Mouse (Mus musculus) myocyte (in vitro differentiated cells): ENCODE data around the gene Lrrc1.

Source experiments
- MYOG ChIP-seq, 3 experiments: IDR thresholded peaks; one replicate each; pipeline ENCODE4 v1.6.1; 2011; ENCODE audit warnings: control low read depth in 2 of 3, low read depth in 2 of 3, mild to moderate bottlenecking in 2 of 3; ENCODE audit not compliant: insufficient read length in 2 of 3, control insufficient read depth in 1 of 3, insufficient read depth in 1 of 3
- POLR2A ChIP-seq: IDR thresholded peaks from one replicate; pipeline ENCODE4 v1.6.1; 2011; ENCODE audit warnings: low read depth, mild to moderate bottlenecking, control low read depth, moderate library complexity; ENCODE audit not compliant: insufficient read length
- POLR2AphosphoS2 ChIP-seq: IDR thresholded peaks from one replicate; pipeline ENCODE4 v1.6.1; 2011; ENCODE audit warnings: low read depth, control low read depth; ENCODE audit not compliant: insufficient read length
- REST ChIP-seq: IDR thresholded peaks from one replicate; pipeline ENCODE4 v1.6.1; 2011; ENCODE audit warnings: mild to moderate bottlenecking, control low read depth, moderate library complexity; ENCODE audit not compliant: insufficient read depth, insufficient read length
- TCF12 ChIP-seq: IDR thresholded peaks from one replicate; pipeline ENCODE4 v1.6.1; 2011; ENCODE audit warnings: mild to moderate bottlenecking, control low read depth; ENCODE audit not compliant: poor library complexity, insufficient read depth, severe bottlenecking

GRCm38 (mm10) chr9:77522476-77522875, 22.2 kb downstream of the Lrrc1 start:
- TF ChIP-seq POLR2A: no peak
- TF ChIP-seq POLR2AphosphoS2: no peak
- TF ChIP-seq REST: no peak
- no peak for TF ChIP-seq MYOG (IDR thresholded peaks at IDR 0.05; ENCODE audit: control insufficient read depth in 1 of 3, insufficient read depth in 1 of 3, insufficient read length in 2 of 3, low read depth in 2 of 3)
- TF ChIP-seq TCF12: no peak
